Mouse (Mus musculus) neural tube, embryonic 12.5 days (tissue): Measurements from ENCODE around the gene Gm11992. TPM values are rescaled to one million over a fixed set of nuclear protein-coding genes. Genes with fewer than 3 reads are reported as not detected.
A peak's percentile ranks its signal among the peaks of the same experiment; 100 is the strongest.

ENCODE experiments used
- ATAC-seq: fragments of 200-750 bp; cut with Nextera tagmentation; 2 replicates; pipeline ENCODE4 v1.8.0; 2017; ENCODE audit warnings: low read depth, mild to moderate bottlenecking, moderate TSS enrichment, moderate library complexity; ENCODE audit not compliant: low FRiP score
- H3K27ac ChIP-seq: fragments of 300-500 bp; sonication (generic); 2 replicates; pipeline ENCODE4 v1.5.1; 2016
- H3K27me3 ChIP-seq: fragments of 300-500 bp; sonication (generic); replicated peaks from 2 replicates; pipeline ENCODE4 v1.6.1; 2016; ENCODE audit warnings: mild to moderate bottlenecking
- H3K36me3 ChIP-seq: fragments of 300-500 bp; sonication (generic); 2 replicates; pipeline ENCODE4 v1.6.1; 2016; ENCODE audit warnings: mild to moderate bottlenecking
- H3K4me1 ChIP-seq: fragments of 300-500 bp; sonication (generic); 2 replicates; pipeline ENCODE4 v1.6.1; 2016
- H3K4me2 ChIP-seq: fragments of 300-500 bp; sonication (generic); replicated peaks from 2 replicates; pipeline ENCODE4 v1.6.1; 2016; ENCODE audit warnings: mild to moderate bottlenecking
- H3K4me3 ChIP-seq: fragments of 300-500 bp; sonication (generic); 2 replicates; pipeline ENCODE4 v1.5.1; 2016
- H3K9ac ChIP-seq: fragments of 300-500 bp; sonication (generic); 2 replicates; pipeline ENCODE4 v1.6.1; 2016; ENCODE audit warnings: mild to moderate bottlenecking
- H3K9me3 ChIP-seq: fragments of 300-500 bp; sonication (generic); 2 replicates; pipeline ENCODE4 v1.6.1; 2016; ENCODE audit warnings: mild to moderate bottlenecking
- WGBS: fragments of 180-500 bp; shearing (Covaris S2); methylation state at CpG from one replicate; pipeline ENCODE4 v1.1.7; 2016; 5-methylcytosine and 5-hydroxymethylcytosine counted together
- polyA plus RNA-seq: library from polyadenylated mRNA; unstranded; fragments of >200 nt; fragmentation: Nextera tagmentation; extraction: Ambion mirVana; gene quantifications from 2 replicates; pipeline ENCODE4 v1.2.1, GENCODE M21; 2016

The Gm11992 gene
- polyA plus RNA-seq, 1 experiment from 2014 or later = 0.68 TPM

- no peak for ATAC-seq
- no peak overlapping the region for H3K4me2 ChIP-seq
- H3K9me3 ChIP-seq = no peaks in the 10 kb centered on the region
- peaks cover 15% of the 10 kb centered on the region for H3K27me3 ChIP-seq
- no peaks in the 10 kb centered on the region for H3K36me3 ChIP-seq
- H3K9ac ChIP-seq = no peak overlapping the region
- no peak overlapping the region for H3K27ac ChIP-seq
- WGBS = 83% methylated on average over 5 of the region's 5 CpGs
- H3K4me1 ChIP-seq = peaks cover 5% of the 10 kb centered on the region
- H3K4me3 ChIP-seq = no peak overlapping the region
Observed at GRCm38 (mm10) chr11:9047044-9047443, 1.4 kb upstream of the Gm11992 start.

GRCm38 (mm10) chr11:9048703-9049060, 288 bp downstream of the Gm11992 start, which contains the start of gene Sun3:
Gene Sun3 (minus strand): TSS chr11:9048991.
- peak; percentile 86 for ATAC-seq
- H3K9ac ChIP-seq = peak within 1 kb of the TSS; percentile 29; the same call in 1 of the 2 replicates
- no peaks in the 10 kb centered on the region for H3K9me3 ChIP-seq
- H3K4me3 ChIP-seq = peak within 1 kb of the TSS; percentile 47
- no peaks in the 10 kb centered on the region for H3K36me3 ChIP-seq
- H3K4me1 ChIP-seq = peaks cover 5% of the 10 kb centered on the region
- no peak within 1 kb of the TSS for H3K27ac ChIP-seq
- under 1% methylated on average over 18 of the region's 18 CpGs for WGBS
- H3K27me3 ChIP-seq = peaks cover 15% of the 10 kb centered on the region
- H3K4me2 ChIP-seq = peak within 1 kb of the TSS; percentile 97

- H3K27ac ChIP-seq = no peak overlapping the region
- no peak overlapping the region for H3K4me3 ChIP-seq
- H3K9ac ChIP-seq = no peak overlapping the region
- no peaks in the 10 kb centered on the region for H3K9me3 ChIP-seq
- peaks cover 15% of the 10 kb centered on the region for H3K27me3 ChIP-seq
- no peak for ATAC-seq
- WGBS = 84% methylated on average over 4 of the region's 4 CpGs
- H3K4me2 ChIP-seq = no peak overlapping the region
- no peaks in the 10 kb centered on the region for H3K36me3 ChIP-seq
- H3K4me1 ChIP-seq = peaks cover 5% of the 10 kb centered on the region
Observed at GRCm38 (mm10) chr11:9050241-9050640, 1.8 kb downstream of the Gm11992 start.

- peaks cover 15% of the 10 kb centered on the region for H3K27me3 ChIP-seq
- no peak overlapping the region for H3K4me3 ChIP-seq
- no peak overlapping the region for H3K27ac ChIP-seq
- H3K36me3 ChIP-seq = no peaks in the 10 kb centered on the region
- H3K4me1 ChIP-seq = peaks cover 5% of the 10 kb centered on the region
- ATAC-seq = no peak
- H3K9me3 ChIP-seq = no peaks in the 10 kb centered on the region
- H3K4me2 ChIP-seq = no peak overlapping the region
- 79% methylated on average over 2 of the region's 2 CpGs for WGBS
- no peak overlapping the region for H3K9ac ChIP-seq
Observed at GRCm38 (mm10) chr11:9051895-9052294, 3.5 kb downstream of the Gm11992 start.

- H3K4me2 ChIP-seq = no peak overlapping the region
- H3K36me3 ChIP-seq = no peaks in the 10 kb centered on the region
- no peak overlapping the region for H3K9ac ChIP-seq
- no peak overlapping the region for H3K4me3 ChIP-seq
- 88% methylated on average over 2 of the region's 2 CpGs for WGBS
- H3K27ac ChIP-seq = no peak overlapping the region
- H3K27me3 ChIP-seq = no peaks in the 10 kb centered on the region
- ATAC-seq = no peak
- H3K9me3 ChIP-seq = no peaks in the 10 kb centered on the region
- H3K4me1 ChIP-seq = no peaks in the 10 kb centered on the region
Observed at GRCm38 (mm10) chr11:9056937-9057336, 8.5 kb downstream of the Gm11992 start.

- no peak overlapping the region for H3K4me2 ChIP-seq
- no peak for ATAC-seq
- no peaks in the 10 kb centered on the region for H3K9me3 ChIP-seq
- no peak overlapping the region for H3K27ac ChIP-seq
- no peak overlapping the region for H3K4me3 ChIP-seq
- 94% methylated on average over 4 of the region's 4 CpGs for WGBS
- H3K27me3 ChIP-seq = no peaks in the 10 kb centered on the region
- H3K9ac ChIP-seq = no peak overlapping the region
- H3K4me1 ChIP-seq = no peaks in the 10 kb centered on the region
- H3K36me3 ChIP-seq = no peaks in the 10 kb centered on the region
Observed at GRCm38 (mm10) chr11:9057711-9058110, 9.3 kb downstream of the Gm11992 start.

GRCm38 (mm10) chr11:9060029-9060428, 11.6 kb downstream of the Gm11992 start:
- no peaks in the 10 kb centered on the region for H3K4me1 ChIP-seq
- H3K9me3 ChIP-seq = no peaks in the 10 kb centered on the region
- H3K4me3 ChIP-seq = no peak overlapping the region
- WGBS = 76% methylated on average over 1 of the region's 1 CpGs
- H3K27me3 ChIP-seq = no peaks in the 10 kb centered on the region
- H3K36me3 ChIP-seq = no peaks in the 10 kb centered on the region
- H3K27ac ChIP-seq = no peak overlapping the region
- no peak for ATAC-seq
- no peak overlapping the region for H3K4me2 ChIP-seq
- no peak overlapping the region for H3K9ac ChIP-seq

GRCm38 (mm10) chr11:9060484-9060883, 12.1 kb downstream of the Gm11992 start:
- 76% methylated on average over 5 of the region's 5 CpGs for WGBS
- H3K9ac ChIP-seq = no peak overlapping the region
- H3K36me3 ChIP-seq = no peaks in the 10 kb centered on the region
- no peaks in the 10 kb centered on the region for H3K27me3 ChIP-seq
- no peaks in the 10 kb centered on the region for H3K9me3 ChIP-seq
- H3K4me1 ChIP-seq = no peaks in the 10 kb centered on the region
- no peak for ATAC-seq
- no peak overlapping the region for H3K27ac ChIP-seq
- H3K4me2 ChIP-seq = no peak overlapping the region
- no peak overlapping the region for H3K4me3 ChIP-seq

- ATAC-seq = no peak
- Histone ChIP-seq H3K27ac (no peak overlapping the region), H3K27me3 (no peaks in the 10 kb centered on the region), H3K4me2 (no peak overlapping the region), H3K4me3 (no peak overlapping the region), H3K9me3 (no peaks in the 10 kb centered on the region), H3K9ac (no peak overlapping the region), H3K4me1 (no peaks in the 10 kb centered on the region), H3K36me3 (no peaks in the 10 kb centered on the region)
- 91% methylated on average over 3 of the region's 3 CpGs for WGBS
Observed at GRCm38 (mm10) chr11:9076444-9076843, 28.1 kb downstream of the Gm11992 start.

GRCm38 (mm10) chr11:9113189-9113588, 64.8 kb downstream of the Gm11992 start:
- Histone ChIP-seq H3K27ac (no peak overlapping the region), H3K4me3 (no peak overlapping the region), H3K9me3 (no peaks in the 10 kb centered on the region), H3K9ac (no peak overlapping the region), H3K36me3 (no peaks in the 10 kb centered on the region), H3K4me2 (no peak overlapping the region), H3K4me1 (peaks cover 10% of the 10 kb centered on the region; the same call in 1 of the 2 replicates), H3K27me3 (peaks cover 26% of the 10 kb centered on the region)
- ATAC-seq = no peak
- WGBS = 82% methylated on average over 2 of the region's 2 CpGs

- Histone ChIP-seq H3K4me3 (no peak overlapping the region), H3K4me1 (peaks cover 21% of the 10 kb centered on the region), H3K27ac (no peak overlapping the region), H3K4me2 (peak overlapping the region; percentile 34), H3K9ac (no peak overlapping the region), H3K27me3 (peaks cover 41% of the 10 kb centered on the region), H3K36me3 (no peaks in the 10 kb centered on the region), H3K9me3 (no peaks in the 10 kb centered on the region)
- ATAC-seq = no peak
- 15% methylated on average over 9 of the region's 9 CpGs for WGBS
Observed at GRCm38 (mm10) chr11:9115367-9116120, 67.2 kb downstream of the Gm11992 start.

- peaks cover 21% of the 10 kb centered on the region for H3K4me1 ChIP-seq
- H3K4me3 ChIP-seq = no peak overlapping the region
- ATAC-seq = no peak
- no peak overlapping the region for H3K9ac ChIP-seq
- H3K27me3 ChIP-seq = peaks cover 46% of the 10 kb centered on the region
- H3K4me2 ChIP-seq = peak overlapping the region; percentile 34
- WGBS = under 1% methylated on average over 10 of the region's 10 CpGs
- H3K27ac ChIP-seq = no peak overlapping the region
- no peaks in the 10 kb centered on the region for H3K9me3 ChIP-seq
- H3K36me3 ChIP-seq = no peaks in the 10 kb centered on the region
Observed at GRCm38 (mm10) chr11:9116121-9116520, 67.7 kb downstream of the Gm11992 start.

GRCm38 (mm10) chr11:9116916-9117315, 68.5 kb downstream of the Gm11992 start:
- H3K27ac ChIP-seq = no peak overlapping the region
- 3% methylated on average over 3 of the region's 3 CpGs for WGBS
- H3K9ac ChIP-seq = no peak overlapping the region
- no peak overlapping the region; the same call in 1 of the 2 replicates for H3K4me2 ChIP-seq
- H3K9me3 ChIP-seq = no peaks in the 10 kb centered on the region
- no peak overlapping the region for H3K4me3 ChIP-seq
- peaks cover 21% of the 10 kb centered on the region for H3K4me1 ChIP-seq
- H3K27me3 ChIP-seq = peaks cover 47% of the 10 kb centered on the region
- ATAC-seq = no peak
- H3K36me3 ChIP-seq = no peaks in the 10 kb centered on the region
